Mouse (Mus musculus) G1E (cell line): Measurements from ENCODE around the gene Hnrnpu.

Experiments
- CTCF ChIP-seq: IDR thresholded peaks from 2 replicates; pipeline ENCODE4 v1.5.1; 2012; ENCODE audit warnings: low read depth, low read length, inconsistent platforms, mixed read lengths
- GATA1 ChIP-seq: IDR thresholded peaks from 2 replicates; pipeline ENCODE4 v1.6.1; 2012; ENCODE audit warnings: borderline replicate concordance, low read length, inconsistent platforms, mixed read lengths
- GATA2 ChIP-seq: IDR thresholded peaks from 2 replicates; pipeline ENCODE4 v1.6.1; 2012; ENCODE audit warnings: low read depth, low read length, inconsistent platforms, borderline replicate concordance
- POLR2AphosphoS5 ChIP-seq: IDR thresholded peaks from 2 replicates; pipeline ENCODE4 v1.6.1; 2012; ENCODE audit warnings: low read depth, low read length, inconsistent platforms; ENCODE audit not compliant: insufficient replicate concordance

DNA sequence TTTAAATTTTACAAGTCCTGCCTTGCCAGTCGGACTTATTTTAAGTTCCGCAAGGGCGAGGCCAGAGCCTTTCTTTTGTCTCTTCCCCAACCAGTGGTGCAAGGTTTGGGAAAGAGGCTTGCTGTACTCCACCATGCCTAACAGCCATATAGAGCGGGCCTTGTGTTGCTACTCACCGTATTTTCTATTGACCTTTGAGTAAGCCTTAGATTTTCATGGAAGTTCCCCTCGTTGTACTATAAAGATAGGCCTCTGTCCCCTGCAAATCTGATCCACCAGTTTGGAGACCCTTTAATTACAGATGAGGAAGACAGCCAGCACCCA is 683 bp upstream of the Hnrnpu start:
- TF ChIP-seq CTCF (no peak), GATA1 (no peak), GATA2 (no peak), POLR2AphosphoS5 (no peak)
